Mouse (Mus musculus) lung, postnatal 0 days (tissue): ENCODE measurements at regions not wholly inside any gene's neighbourhood (a gene's known extent, or its start where the extent isn't known, plus 50 kb on each side); places are given as distances from the start of the nearest gene placed in this dataset.

Experiments
- ATAC-seq: fragments of 200-750 bp; cut with Nextera tagmentation; 2 replicates; pipeline ENCODE4 v1.8.0; 2017; ENCODE audit warnings: moderate library complexity
- DNase-seq: peaks from one replicate; pipeline ENCODE4 v3.0.0-alpha.2; 2016; ENCODE audit warnings: low spot score
- H3K27ac ChIP-seq: fragments of 300-500 bp; sonication (generic); 2 replicates; pipeline ENCODE4 v1.5.1; 2014; ENCODE audit warnings: antibody characterized with exemption, mild to moderate bottlenecking, low read length, mixed read lengths
- H3K27me3 ChIP-seq: fragments of 300-500 bp; sonication (generic); replicated peaks from 2 replicates; pipeline ENCODE4 v1.6.1; 2014; ENCODE audit warnings: low read length, mixed read lengths; ENCODE audit not compliant: insufficient read depth
- H3K36me3 ChIP-seq: fragments of 300-500 bp; sonication (generic); 2 replicates; pipeline ENCODE4 v1.6.1; 2014; ENCODE audit warnings: low read length, mixed read lengths; ENCODE audit not compliant: insufficient read depth
- H3K4me1 ChIP-seq: fragments of 300-500 bp; sonication (generic); 2 replicates; pipeline ENCODE4 v1.6.1; 2014; ENCODE audit warnings: antibody characterized with exemption, low read depth, low read length, mixed read lengths; ENCODE audit not compliant: insufficient read depth
- H3K4me2 ChIP-seq: fragments of 300-500 bp; sonication (generic); replicated peaks from 2 replicates; pipeline ENCODE4 v1.6.1; 2014; ENCODE audit warnings: low read depth, mild to moderate bottlenecking, low read length, moderate library complexity, mixed read lengths
- H3K4me3 ChIP-seq: fragments of 300-500 bp; sonication (generic); 2 replicates; pipeline ENCODE4 v1.5.1; 2014; ENCODE audit warnings: low read depth, low read length
- H3K9ac ChIP-seq: fragments of 300-500 bp; sonication (generic); replicated peaks from 2 replicates; pipeline ENCODE4 v1.6.1; 2014; ENCODE audit warnings: low read depth, mild to moderate bottlenecking
- H3K9me3 ChIP-seq: fragments of 300-500 bp; sonication (generic); 2 replicates; pipeline ENCODE4 v1.6.1; 2016; ENCODE audit warnings: low read length, mixed read lengths
- CTCF ChIP-seq: IDR thresholded peaks from 2 replicates; pipeline ENCODE4 v1.5.1; 2016; ENCODE audit warnings: antibody characterized with exemption, mild to moderate bottlenecking
- EP300 ChIP-seq: IDR thresholded peaks from 2 replicates; pipeline ENCODE4 v1.6.1; 2016; ENCODE audit warnings: antibody characterized with exemption, mild to moderate bottlenecking, control low read depth
- WGBS: fragments of 180-500 bp; shearing (Covaris S2); extraction: QIAGEN DNeasy Blood & Tissue Kit; methylation state at CpG from one replicate; pipeline ENCODE4 v1.1.7; 2014; 5-methylcytosine and 5-hydroxymethylcytosine counted together

DNA sequence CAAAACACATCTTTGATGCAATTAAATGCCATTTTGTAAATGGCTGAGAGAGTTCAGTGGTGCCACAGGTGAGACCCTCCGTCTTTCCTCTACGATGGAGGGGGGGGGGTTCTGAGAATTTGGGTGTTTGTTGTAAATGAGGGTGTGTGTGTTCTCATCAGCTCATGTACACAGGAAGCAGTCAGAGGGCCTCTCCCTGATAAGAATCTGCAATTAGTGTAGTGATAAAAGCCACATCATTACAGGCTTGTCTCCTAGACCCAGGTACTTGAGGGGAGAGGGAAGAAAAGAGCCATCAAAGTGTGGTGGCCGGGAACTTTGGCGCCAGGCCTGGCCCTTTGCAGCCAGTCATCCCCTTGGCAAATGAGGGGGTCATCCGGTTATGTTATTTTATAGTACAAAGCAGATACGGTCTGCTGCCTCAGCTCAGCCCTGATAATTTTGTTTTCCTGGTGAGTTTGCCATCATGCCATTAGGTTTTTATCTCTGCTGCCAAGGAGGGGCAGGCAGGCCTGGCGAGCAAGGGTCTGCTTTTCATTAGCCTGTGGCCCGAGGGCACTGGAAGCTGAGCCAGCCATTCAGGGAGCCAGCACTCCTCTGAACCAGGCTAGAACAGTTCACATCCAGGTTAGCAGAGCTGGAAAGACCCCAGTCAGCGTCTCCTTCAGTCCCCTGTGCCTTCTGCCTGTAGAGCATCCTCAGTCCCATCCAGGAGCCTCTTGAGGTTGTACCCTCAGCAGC, 59.7 kb downstream of the H2al1j start:
- Histone ChIP-seq H3K36me3 (no peaks in the 10 kb centered on the region), H3K4me2 (no peak overlapping the region), H3K27me3 (no peaks in the 10 kb centered on the region), H3K4me3 (no peak overlapping the region), H3K27ac (no peak overlapping the region), H3K9me3 (no peaks in the 10 kb centered on the region), H3K4me1 (no peaks in the 10 kb centered on the region), H3K9ac (no peak overlapping the region)
- no peak for TF ChIP-seq EP300
- TF ChIP-seq CTCF: no peak
- ATAC-seq (no peak), DNase-seq (no peak)
- WGBS: 62% methylated on average over 9 of the region's 9 CpGs

GRCm38 (mm10) chrX:11388860-11389259, 61.2 kb downstream of the H2al1j start:
- TF ChIP-seq EP300 (peak; percentile 60), CTCF (no peak)
- Histone ChIP-seq H3K9ac (no peak overlapping the region), H3K27me3 (no peaks in the 10 kb centered on the region), H3K27ac (no peak overlapping the region), H3K4me2 (no peak overlapping the region), H3K4me1 (no peaks in the 10 kb centered on the region), H3K9me3 (no peaks in the 10 kb centered on the region), H3K4me3 (no peak overlapping the region), H3K36me3 (no peaks in the 10 kb centered on the region)
- WGBS: 61% methylated on average over 9 of the region's 9 CpGs
- ATAC-seq (peak; percentile 90), DNase-seq (peak; percentile 77)

DNA sequence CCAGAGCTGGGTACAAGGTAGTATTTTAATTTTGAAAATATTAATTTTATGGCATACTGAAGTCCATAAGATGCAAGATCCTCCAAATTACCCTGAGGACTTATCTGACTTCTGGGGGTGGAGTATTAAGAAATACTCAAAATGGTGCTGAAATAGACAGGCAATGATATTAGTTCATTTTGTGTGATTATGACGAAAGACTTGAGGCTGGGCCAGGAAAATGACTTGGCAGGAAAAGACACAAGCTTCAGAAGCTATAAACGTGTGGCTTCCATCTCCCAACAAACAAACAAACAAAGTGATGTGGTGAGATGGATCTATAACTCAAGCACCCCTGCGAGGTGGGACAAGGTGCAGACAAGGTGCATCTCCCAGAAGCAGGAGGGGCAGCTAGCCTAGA, 72.8 kb downstream of the H2al1j start:
- TF ChIP-seq EP300 (no peak), CTCF (no peak)
- Histone ChIP-seq H3K27ac (no peak overlapping the region), H3K4me2 (no peak overlapping the region), H3K4me1 (no peaks in the 10 kb centered on the region), H3K36me3 (no peaks in the 10 kb centered on the region), H3K9ac (no peak overlapping the region), H3K9me3 (no peaks in the 10 kb centered on the region), H3K4me3 (no peak overlapping the region), H3K27me3 (no peaks in the 10 kb centered on the region)
- no peak for ATAC-seq
- peak; percentile 45 for DNase-seq
- 64% methylated on average over 3 of the region's 3 CpGs for WGBS

DNA sequence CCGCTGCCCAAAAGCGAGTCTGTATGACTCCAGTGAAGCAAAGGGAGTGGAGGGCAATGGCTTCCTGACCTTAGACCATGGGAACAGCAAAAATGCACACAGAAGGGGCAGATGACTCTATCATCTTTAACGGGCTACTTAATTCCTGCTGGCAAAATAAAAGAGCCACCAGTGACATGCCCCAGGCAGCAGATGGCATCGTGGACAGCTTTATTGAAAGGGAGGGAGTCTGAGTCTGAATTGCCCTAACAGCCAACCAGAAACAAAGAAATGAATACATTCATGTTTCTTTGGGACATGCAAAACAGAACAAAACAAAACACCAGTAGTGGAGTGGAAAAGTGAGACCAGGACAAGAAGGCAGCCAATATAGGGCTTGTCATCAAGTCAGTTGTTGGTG, 76.7 kb downstream of the H2al1j start:
- Histone ChIP-seq H3K4me2 (no peak overlapping the region), H3K4me3 (no peak overlapping the region), H3K27me3 (no peaks in the 10 kb centered on the region), H3K4me1 (no peaks in the 10 kb centered on the region), H3K9ac (no peak overlapping the region), H3K36me3 (no peaks in the 10 kb centered on the region), H3K9me3 (no peaks in the 10 kb centered on the region), H3K27ac (no peak overlapping the region)
- WGBS: 76% methylated on average over 4 of the region's 4 CpGs
- DNase-seq: no peak
- no peak for TF ChIP-seq EP300
- peak; percentile 20; the same call in 1 of the 2 replicates for TF ChIP-seq CTCF
- no peak for ATAC-seq

DNA sequence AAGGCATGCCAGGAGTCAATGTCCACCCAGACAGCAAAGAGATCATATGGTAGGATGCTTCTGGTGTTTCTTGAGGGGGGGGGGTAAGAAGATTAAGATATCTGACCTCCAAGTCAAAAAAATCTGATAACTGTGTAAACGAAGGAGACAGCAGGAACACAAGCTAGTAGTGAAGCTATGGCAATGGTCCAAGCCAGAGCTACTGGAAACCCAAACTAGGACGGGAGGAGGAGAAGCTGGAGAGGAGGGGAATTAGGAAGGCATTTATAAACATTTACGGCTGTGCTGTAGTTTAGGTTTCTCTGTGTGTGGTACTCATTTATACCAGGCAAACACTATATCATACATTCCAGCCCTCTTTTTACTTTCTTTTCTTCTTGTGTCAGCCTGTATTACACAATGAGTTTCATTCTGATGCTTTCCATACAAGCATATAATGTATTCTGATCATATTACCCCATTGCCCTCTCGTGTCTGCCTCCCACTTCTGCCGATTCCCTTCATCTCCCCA, 84.7 kb downstream of the H2al1j start:
- TF ChIP-seq CTCF (no peak), EP300 (no peak)
- H3K27me3 ChIP-seq: no peaks in the 10 kb centered on the region
- no peak overlapping the region for H3K9ac ChIP-seq
- H3K4me2 ChIP-seq: no peak overlapping the region
- peak; percentile 8 for DNase-seq
- H3K27ac ChIP-seq: no peak overlapping the region
- no peaks in the 10 kb centered on the region for H3K4me1 ChIP-seq
- no peak for ATAC-seq
- H3K4me3 ChIP-seq: no peak overlapping the region
- WGBS: 40% methylated on average over 5 of the region's 5 CpGs
- no peaks in the 10 kb centered on the region for H3K36me3 ChIP-seq
- H3K9me3 ChIP-seq: no peaks in the 10 kb centered on the region

- no peaks in the 10 kb centered on the region for H3K9me3 ChIP-seq
- no peak overlapping the region for H3K9ac ChIP-seq
- H3K4me1 ChIP-seq: no peaks in the 10 kb centered on the region
- no peak overlapping the region for H3K4me3 ChIP-seq
- DNase-seq (no peak), ATAC-seq (no peak)
- no peaks in the 10 kb centered on the region for H3K36me3 ChIP-seq
- no peak overlapping the region for H3K27ac ChIP-seq
- no peak overlapping the region for H3K4me2 ChIP-seq
- WGBS: 37% methylated on average over 4 of the region's 4 CpGs
- H3K27me3 ChIP-seq: no peaks in the 10 kb centered on the region
- TF ChIP-seq EP300: no peak
- no peak for TF ChIP-seq CTCF
These were observed 88.0 kb downstream of the H2al1j start for GRCm38 (mm10) chrX:11415662-11416061.
